Mouse (Mus musculus) ES-Bruce4 (cell line): ENCODE measurements at regions not wholly inside any gene's neighbourhood (a gene's known extent, or its start where the extent isn't known, plus 50 kb on each side); places are given as distances from the start of the nearest gene placed in this dataset.
A peak's percentile ranks its signal among the peaks of the same experiment; 100 is the strongest.
"Not testable (repeated sequence)": the region's sequence is repeated elsewhere in the genome, so short reads cannot be mapped to it uniquely, and the experiment has no call there.

Experiments used
- H3K27ac ChIP-seq: 2 replicates; pipeline ENCODE4 v1.5.1; 2012; ENCODE audit warnings: low read length, inconsistent platforms; ENCODE audit not compliant: insufficient read depth
- H3K27me3 ChIP-seq: 2 replicates; pipeline ENCODE4 v1.6.1; 2012; ENCODE audit warnings: mild to moderate bottlenecking, low read length, inconsistent platforms; ENCODE audit not compliant: control insufficient read depth, poor library complexity, insufficient read depth, severe bottlenecking
- H3K36me3 ChIP-seq: 2 replicates; pipeline ENCODE4 v1.6.1; 2012; ENCODE audit warnings: inconsistent platforms, mild to moderate bottlenecking, low read length, moderate library complexity; ENCODE audit not compliant: control insufficient read depth, poor library complexity, insufficient read depth, severe bottlenecking
- H3K4me1 ChIP-seq: one replicate; pipeline ENCODE4 v1.8.1; 2011; ENCODE audit warnings: low read length; ENCODE audit not compliant: control insufficient read depth, insufficient read depth
- H3K4me3 ChIP-seq: 2 replicates; pipeline ENCODE4 v1.5.1; 2011; ENCODE audit warnings: low read depth, mild to moderate bottlenecking, low read length
- H3K9ac ChIP-seq: 2 replicates; pipeline ENCODE4 v1.6.1; 2012; ENCODE audit warnings: low read depth, mild to moderate bottlenecking, inconsistent platforms; ENCODE audit not compliant: poor library complexity, severe bottlenecking
- H3K9me3 ChIP-seq: replicated peaks from 2 replicates; pipeline ENCODE4 v1.6.1; 2012; ENCODE audit warnings: mild to moderate bottlenecking, low read length, inconsistent platforms; ENCODE audit not compliant: control insufficient read depth, poor library complexity, insufficient read depth, severe bottlenecking
- CTCF ChIP-seq: IDR thresholded peaks from one replicate; pipeline ENCODE4 v1.8.1; 2011; ENCODE audit warnings: low read depth, low read length
- EP300 ChIP-seq: IDR thresholded peaks from 2 replicates; pipeline ENCODE4 v1.6.1; 2011; ENCODE audit warnings: low read depth, low read length; ENCODE audit not compliant: insufficient read depth
- POLR2A ChIP-seq: IDR thresholded peaks from one replicate; pipeline ENCODE4 v1.8.1; 2011; ENCODE audit warnings: low read length; ENCODE audit not compliant: insufficient read depth

DNA sequence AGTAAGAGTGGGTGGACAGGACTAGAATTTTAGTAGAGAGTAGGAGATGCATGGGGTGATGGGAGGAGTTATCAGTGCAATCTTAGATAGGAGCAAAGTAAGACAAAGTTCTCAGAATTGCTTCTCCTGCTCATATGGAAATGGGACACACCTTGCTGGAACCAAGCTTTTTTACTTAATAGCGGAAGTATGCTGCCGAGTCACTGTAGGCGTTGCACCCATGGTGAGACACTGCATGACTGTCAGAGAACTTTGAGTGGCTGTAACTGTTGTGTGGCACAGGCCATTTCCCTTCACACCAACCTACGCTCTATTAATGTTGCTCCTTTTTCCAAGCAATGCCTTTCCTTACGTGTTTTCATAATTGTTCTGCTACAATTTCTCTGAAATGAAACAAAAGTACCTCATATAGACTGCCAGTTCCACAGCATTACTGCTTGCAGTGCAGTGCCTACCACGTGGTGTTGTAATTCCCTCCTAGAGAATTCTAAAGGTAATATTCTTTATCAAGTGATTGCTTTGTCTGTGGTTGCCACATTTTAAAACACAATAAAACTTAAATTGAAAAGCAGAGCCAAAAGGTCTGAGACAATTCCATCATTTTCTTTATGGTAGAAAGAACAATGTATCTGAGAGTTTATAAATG, 117.3 kb upstream of the Gnai1 start:
- Histone ChIP-seq H3K27ac (no peak overlapping the region), H3K4me1 (no peaks in the 10 kb centered on the region), H3K9me3 (no peaks in the 10 kb centered on the region), H3K9ac (no peak overlapping the region), H3K36me3 (no peaks in the 10 kb centered on the region), H3K27me3 (no peaks in the 10 kb centered on the region), H3K4me3 (no peak overlapping the region)
- no peak for TF ChIP-seq POLR2A
- TF ChIP-seq CTCF, result no peak
- no peak for TF ChIP-seq EP300

DNA sequence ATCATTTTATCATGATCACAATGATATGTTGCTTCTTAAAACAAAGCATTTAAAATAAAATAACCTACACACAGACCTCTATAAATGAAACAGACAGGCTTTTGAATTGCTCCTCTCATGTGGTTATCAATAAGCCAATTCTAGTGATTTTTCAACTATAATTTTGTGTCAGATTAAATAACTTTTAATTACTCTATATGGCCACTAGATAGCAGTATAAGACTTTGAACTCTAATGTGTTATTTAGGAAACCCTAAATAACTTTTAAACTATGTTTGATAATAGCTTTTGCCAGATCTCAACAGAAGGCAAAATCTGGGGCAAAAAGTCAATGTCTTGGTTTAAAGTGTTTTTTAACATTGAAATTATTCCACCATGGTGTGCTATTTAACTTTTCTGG, 112.0 kb upstream of the Gnai1 start:
- Histone ChIP-seq H3K9ac (no peak overlapping the region), H3K27ac (no peak overlapping the region), H3K36me3 (no peaks in the 10 kb centered on the region), H3K4me3 (no peak overlapping the region), H3K9me3 (no peaks in the 10 kb centered on the region), H3K4me1 (no peaks in the 10 kb centered on the region), H3K27me3 (no peaks in the 10 kb centered on the region)
- no peak for TF ChIP-seq CTCF
- TF ChIP-seq POLR2A, result no peak
- no peak for TF ChIP-seq EP300

DNA sequence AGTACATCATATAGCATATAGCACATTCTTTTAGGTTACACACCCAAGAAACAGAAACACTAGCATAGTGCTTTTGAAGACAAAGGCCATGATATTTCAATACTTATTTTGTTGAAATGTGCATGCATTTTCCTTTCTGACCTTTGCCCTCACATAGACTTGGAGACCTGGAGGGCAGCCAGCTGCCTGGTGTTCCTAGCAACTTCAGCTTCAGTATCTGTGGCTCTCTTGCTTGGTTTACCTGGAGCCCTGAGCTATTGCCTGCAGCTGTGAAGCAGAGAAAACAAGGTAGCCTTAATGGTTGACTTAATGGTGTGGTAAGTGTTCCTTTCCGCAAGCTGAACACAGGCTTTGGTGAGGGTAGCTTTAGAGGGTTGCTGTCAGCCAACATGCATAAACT, 97.6 kb upstream of the Gnai1 start:
- Histone ChIP-seq H3K27me3 (no peaks in the 10 kb centered on the region), H3K4me3 (no peak overlapping the region), H3K36me3 (no peaks in the 10 kb centered on the region; the same call in 1 of the 2 replicates), H3K4me1 (no peaks in the 10 kb centered on the region), H3K27ac (no peak overlapping the region), H3K9ac (no peak overlapping the region), H3K9me3 (peaks cover 20% of the 10 kb centered on the region)
- no peak for TF ChIP-seq CTCF
- no peak for TF ChIP-seq EP300
- TF ChIP-seq POLR2A, result no peak

DNA sequence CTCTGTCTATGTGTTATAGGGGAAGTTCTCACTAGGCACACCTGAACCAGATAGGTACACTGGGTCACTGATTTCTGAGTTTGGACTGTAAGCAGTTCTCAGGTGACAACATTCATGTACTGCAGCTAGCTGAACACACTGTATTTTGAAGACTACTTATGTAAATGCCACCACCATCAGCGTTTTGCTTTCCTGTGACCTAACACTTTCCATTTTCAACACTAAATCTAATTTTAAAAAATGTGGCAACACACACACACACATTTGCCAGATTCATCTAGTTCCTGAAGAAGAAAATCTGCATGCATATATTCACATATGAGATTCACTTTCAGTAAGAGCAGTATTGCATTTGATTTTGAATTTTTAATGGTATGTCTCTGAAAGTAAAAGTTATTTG, 96.0 kb upstream of the Gnai1 start:
- Histone ChIP-seq H3K4me1 (no peaks in the 10 kb centered on the region), H3K36me3 (no peaks in the 10 kb centered on the region; the same call in 1 of the 2 replicates), H3K9ac (no peak overlapping the region), H3K27me3 (no peaks in the 10 kb centered on the region), H3K9me3 (peaks cover 31% of the 10 kb centered on the region), H3K27ac (no peak overlapping the region), H3K4me3 (no peak overlapping the region)
- no peak for TF ChIP-seq POLR2A
- no peak for TF ChIP-seq CTCF
- no peak for TF ChIP-seq EP300

DNA sequence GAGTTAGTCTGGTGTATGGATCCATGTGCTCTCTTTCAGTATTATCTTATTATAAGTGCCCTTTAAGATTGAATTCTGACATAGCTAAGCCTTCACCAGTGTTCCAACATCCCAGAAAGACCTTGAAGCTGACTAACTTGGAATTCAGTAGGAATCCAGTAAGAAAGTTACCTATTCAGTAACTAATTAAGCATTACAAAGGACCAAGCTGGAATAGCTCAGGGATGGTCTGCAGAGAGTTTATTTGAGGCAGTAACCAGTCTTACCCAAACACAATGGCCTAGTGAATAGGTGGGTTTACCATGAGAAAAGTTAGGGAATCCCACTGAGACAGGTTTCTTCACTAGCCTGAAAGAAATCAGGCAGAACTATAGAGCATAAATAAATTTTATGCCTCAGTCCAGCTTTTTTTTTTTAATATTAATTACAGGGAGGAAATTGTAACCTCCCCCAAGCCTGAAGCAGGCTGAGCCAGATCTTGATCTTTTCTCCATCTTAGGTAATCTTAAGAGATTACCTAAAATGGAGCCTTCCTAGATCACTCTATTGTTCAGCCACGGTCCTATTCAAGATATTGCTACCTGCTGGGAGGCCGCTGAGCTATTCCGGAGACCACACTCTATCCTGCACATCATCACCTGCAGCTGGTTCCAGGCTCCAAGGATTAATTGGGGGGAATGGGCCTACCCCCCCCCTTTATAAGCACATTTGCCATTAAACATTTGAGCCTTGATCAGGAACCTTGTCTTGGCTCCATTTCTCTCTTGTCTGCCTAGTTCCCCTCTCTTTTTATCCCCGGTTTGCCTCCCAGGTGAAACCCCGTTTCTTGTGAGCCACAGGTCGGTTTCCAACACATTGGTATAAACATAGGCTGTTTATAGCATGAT, 93.0 kb upstream of the Gnai1 start:
- H3K27ac ChIP-seq, result peak overlapping the region; percentile 97
- not testable (repeated sequence) for H3K4me1 ChIP-seq, H3K27me3 ChIP-seq, H3K9ac ChIP-seq, H3K36me3 ChIP-seq, H3K4me3 ChIP-seq
- TF ChIP-seq EP300, result 0 out of 2 replicates have a peak, but pooled peaks have one; percentile 61
- peaks cover 55% of the 10 kb centered on the region for H3K9me3 ChIP-seq

DNA sequence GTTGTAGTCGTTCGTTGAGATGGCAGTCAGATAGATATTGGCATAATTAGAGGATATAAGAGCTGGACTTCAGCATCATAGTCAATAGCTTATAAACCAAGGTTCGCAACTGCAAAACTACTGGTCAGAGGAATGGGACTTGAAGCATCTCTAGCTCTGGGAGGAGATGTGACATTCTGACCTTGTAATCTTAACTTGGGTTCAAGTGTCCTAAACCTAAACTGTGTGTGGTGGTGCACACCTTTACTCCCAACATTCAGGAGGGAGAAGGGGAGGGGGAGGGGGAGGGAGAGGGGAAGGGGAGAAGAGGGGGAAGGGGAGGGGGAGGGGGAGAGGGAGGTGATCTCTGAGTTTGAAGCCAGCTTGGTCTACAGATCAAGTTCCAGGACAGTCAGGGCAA, 89.1 kb upstream of the Gnai1 start:
- no peaks in the 10 kb centered on the region for H3K27me3 ChIP-seq
- no peak overlapping the region for H3K4me3 ChIP-seq
- no peak overlapping the region for H3K27ac ChIP-seq
- no peaks in the 10 kb centered on the region for H3K4me1 ChIP-seq
- H3K36me3 ChIP-seq, result no peaks in the 10 kb centered on the region
- TF ChIP-seq EP300 (no peak), POLR2A (no peak), CTCF (no peak)
- peaks cover 38% of the 10 kb centered on the region for H3K9me3 ChIP-seq
- no peak overlapping the region for H3K9ac ChIP-seq
